Mouse (Mus musculus) embryo, embryonic 10.5 days (tissue): ENCODE results near the gene Sbk3.

Experiments used
- DNase-seq: peaks from one replicate; pipeline ENCODE4 v3.0.0-alpha.2; 2015; ENCODE audit warnings: low spot score

Sbk3 gene

GRCm38 (mm10) chr7:4993347-4993998 is 22.5 kb upstream of the Sbk3 start:
- no peak for DNase-seq

DNA sequence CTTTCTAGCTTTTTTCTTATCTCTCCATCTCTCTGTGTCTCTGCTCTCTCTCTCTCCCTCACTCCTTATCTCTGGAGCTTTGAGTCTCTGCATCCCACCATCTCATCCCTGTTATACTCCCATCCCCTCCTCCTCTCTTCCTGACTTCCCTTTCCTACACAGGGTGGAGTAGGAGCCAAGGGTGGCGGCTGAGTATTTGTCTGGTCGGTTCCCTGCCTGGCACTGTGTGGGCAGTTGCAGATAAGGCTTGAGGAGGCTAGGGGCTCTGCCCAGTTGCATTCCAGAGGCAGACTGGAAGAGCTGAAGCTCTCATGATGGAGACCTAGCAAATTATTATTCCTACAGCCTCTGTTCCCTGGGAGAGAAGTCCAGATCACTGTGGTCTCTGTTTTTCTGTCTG is 17.3 kb upstream of the Sbk3 start:
- no peak for DNase-seq

GRCm38 (mm10) chr7:4976832-4977231 is 5.9 kb upstream of the Sbk3 start:
- DNase-seq, result no peak

DNA sequence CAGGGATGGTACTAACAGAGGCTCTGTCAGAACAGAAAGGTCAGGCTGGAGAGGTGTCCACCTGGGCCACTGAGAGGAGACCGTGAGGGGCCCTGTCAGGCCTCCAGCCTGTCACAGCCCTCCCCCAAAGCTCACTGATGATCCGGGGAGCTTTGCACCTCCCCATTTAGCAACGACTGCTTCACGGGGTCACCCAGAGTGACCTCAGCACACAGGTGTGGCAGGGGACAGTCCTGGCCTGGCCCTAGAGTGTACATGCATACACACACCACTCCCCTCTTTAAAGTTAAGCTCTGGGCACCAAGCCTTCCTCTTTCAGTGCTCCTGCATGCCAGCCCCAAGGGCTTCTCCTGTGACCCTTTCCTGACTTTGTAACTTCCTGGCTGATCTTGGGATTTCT is 4.5 kb upstream of the Sbk3 start:
- DNase-seq, result no peak

DNA sequence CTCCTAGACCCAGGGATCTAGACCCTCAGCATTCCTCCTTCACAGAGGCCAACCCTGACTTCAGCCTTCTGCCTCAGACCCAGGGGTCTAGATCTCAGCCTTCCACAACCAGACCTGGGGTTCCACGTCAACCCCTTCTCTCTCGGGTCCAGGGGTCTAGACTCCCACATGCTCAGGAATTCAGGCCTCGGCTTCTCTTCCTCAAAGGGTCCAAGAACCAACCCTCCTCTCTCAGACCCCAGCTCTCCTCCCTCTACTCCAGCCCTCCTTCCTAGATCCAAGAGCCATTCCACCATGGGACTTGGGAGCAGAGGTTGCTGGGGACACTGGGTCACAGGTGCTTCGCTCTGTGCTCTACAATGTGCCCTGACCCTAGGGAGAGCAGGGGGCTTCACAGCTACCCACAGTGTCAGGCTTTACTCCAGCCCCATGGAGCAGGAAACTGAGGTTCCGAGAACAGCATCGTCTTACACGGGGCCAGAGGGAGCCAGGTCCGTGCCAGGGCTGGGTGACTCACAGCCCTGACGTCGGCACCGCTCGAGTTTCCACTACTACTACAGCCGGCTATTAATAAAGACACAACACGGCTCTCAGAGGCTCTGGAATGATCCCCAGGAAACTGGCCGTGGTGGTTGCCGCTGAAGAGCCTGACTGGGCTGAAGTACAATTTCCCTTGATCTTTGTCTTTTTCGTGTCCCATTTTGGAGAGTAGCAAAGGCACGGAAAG is 1.5 kb upstream of the Sbk3 start:
- no peak for DNase-seq

DNA sequence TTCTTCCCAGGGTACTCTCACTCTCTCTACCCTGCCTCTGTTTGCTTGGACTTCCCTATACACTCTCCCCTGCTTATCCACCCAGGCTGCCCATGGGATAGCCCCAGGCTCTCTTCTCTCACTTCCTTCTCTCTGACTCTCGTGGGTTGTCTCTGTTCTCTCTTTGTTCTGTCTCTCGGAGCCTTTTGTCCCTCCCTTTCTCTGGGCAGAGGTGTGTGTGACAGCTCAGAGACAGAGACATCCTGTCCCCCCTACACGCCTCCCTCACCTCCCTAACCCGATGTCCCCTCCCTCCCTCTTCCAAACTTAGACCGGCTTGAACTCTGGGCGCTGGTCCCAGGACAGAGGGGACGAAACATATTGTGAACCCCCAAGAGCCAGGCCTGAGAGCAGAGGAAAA is 742 bp upstream of the Sbk3 start:
- no peak for DNase-seq

DNA sequence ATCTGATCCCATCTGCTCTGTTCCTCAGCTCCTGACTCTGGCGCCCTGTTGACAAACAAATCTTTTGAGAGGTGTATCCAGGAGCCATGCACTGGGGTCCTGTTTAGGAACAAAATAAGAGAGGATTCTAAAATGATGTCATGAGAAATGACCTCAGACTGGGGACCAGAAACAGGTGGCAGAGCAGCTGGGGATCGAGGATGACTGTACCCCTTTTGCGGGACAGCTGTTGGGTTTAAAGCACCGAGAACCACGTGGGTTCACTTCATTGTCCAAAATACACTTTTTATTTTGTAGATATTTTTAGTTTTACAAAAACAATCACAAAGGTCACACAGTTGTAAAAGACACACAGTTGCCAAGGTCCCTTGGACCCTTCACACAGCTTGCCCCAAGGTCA is 6.0 kb downstream of the Sbk3 start:
- no peak for DNase-seq

GRCm38 (mm10) chr7:4964272-4964671 is 6.7 kb downstream of the Sbk3 start, which contains the start of gene Sbk2:
Gene Sbk2 (minus strand): TSS chr7:4964406.
- DNase-seq, result peak; percentile 73

DNA sequence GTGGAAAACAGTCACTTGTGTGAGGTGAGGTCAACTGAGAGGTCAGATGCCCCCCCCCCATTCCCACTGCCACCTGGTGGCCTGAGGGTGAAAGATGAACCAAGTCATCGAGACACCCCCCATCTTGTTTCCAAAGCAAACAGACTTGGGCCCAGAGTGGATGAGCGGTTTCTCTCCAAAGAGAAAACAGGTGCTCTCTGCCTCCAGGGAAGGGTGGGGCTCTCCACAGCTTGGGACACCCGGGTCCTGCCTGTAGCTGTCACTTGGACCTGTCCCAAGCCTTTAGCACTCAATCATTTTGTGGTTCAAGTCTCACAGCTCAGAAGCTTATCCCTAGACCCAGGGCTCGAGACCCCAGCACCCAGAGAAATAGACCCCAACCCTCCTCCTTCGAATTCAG is 7.4 kb downstream of the Sbk3 start:
- no peak for DNase-seq

- no peak for DNase-seq
These were observed 13.6 kb downstream of the Sbk3 start for GRCm38 (mm10) chr7:4957361-4957760.

GRCm38 (mm10) chr7:4953815-4954445 is 17.0 kb downstream of the Sbk3 start:
- no peak for DNase-seq

- no peak for DNase-seq
These were observed 20.2 kb downstream of the Sbk3 start for GRCm38 (mm10) chr7:4950561-4951342.

- DNase-seq, result no peak
These were observed 22.6 kb downstream of the Sbk3 start for GRCm38 (mm10) chr7:4948386-4948785.

- no peak for DNase-seq
These were observed 23.1 kb downstream of the Sbk3 start for GRCm38 (mm10) chr7:4947855-4948254.

- peak; percentile 95 for DNase-seq
These were observed 27.6 kb downstream of the Sbk3 start for GRCm38 (mm10) chr7:4943223-4943815.

DNA sequence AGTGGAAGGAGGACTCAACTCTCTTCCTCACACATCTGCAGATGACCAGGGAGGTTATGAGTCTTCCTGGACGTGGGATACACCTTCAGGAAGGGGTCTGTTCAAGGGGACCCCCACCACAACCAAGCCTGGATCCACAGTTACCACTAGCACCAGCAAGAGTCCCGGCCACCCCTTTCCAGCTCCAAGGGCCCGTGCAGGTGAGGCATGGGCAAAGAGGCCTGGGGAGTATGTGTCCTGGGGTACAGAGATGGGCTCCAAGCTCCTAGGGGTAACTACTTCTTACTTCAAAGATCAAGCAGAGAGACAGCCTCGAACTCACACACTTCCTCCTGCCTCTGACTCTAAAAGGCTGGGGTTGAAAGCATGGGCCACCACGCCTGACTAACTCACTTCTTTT is 28.3 kb downstream of the Sbk3 start:
- DNase-seq, result no peak

DNA sequence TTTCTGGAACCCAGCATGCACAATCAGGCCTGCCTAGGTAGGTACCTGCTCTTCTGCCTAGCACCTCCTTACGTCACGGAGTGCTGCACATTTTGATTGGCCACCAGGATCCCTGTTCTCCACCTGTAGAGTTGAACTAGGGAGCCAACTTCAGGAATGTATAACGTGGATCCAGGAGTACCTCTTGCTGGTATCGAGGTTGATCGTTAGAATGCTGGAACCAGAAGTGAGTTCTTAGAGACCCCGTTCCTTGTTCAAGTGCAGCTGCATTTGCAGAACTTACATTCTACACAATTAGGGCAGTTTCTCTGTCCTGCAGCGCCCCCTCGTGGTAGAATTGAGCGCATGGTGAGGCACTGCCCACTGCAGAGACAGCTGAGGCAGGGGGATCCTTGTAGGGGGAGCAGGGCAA is 30.9 kb downstream of the Sbk3 start:
- peak; percentile 89 for DNase-seq

DNA sequence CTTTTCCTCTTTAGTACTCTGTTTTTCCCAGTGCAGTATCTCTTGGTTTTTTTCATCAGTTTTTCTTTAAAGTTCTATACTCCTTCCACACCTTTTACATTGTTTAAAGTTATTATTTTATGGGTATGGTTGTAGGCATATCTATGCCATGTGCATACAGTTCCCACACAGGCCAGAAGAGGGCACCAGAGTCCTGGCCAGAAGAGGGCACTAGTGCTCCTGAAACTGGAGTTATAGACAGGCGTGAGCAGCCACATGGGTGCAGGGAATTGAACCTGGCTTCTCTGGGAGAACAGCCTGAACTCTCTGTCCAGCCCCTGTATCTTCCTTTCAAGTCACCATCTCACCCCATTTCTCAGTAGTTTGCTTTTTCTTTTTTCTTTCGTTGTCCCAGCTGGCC is 32.5 kb downstream of the Sbk3 start:
- DNase-seq, result peak; percentile 81

GRCm38 (mm10) chr7:4937392-4937791 is 33.6 kb downstream of the Sbk3 start:
- DNase-seq, result no peak

- DNase-seq, result no peak
These were observed 34.1 kb downstream of the Sbk3 start for GRCm38 (mm10) chr7:4936832-4937231.

DNA sequence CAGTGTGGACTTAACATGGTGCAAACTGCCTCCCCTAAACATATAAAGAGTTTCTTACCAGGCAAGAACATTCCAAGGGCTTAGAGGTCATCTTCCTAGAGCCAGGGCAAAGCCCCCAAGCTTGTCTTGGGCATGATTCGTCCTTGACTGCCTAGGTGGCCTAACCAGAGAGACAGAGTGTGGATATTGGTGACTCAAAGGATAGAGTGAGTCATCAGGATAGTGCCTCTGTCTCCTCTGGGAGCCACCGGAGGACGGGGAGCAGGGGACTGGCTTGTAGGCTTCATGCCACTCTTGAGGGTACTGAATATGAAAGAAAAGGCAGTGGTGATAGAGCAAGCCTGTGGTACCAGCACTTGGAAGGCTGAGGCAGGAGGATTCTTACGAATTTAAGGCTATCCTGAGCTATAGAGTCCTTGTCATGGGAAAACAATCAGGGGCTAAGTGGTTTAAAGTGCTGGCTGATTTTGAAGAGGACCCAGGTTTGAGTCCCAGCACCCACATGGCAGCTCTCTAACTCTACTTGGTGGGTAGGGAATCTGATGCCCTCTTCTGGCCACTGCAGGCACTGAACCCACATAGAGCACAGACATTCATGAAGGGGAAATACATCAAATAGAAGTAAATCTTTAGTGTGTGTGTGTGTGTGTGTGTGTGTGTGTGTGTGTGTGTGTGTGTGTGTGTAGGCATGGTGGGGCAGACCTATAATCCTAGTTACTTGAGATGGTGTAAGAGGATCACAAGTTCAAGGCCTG is 36.6 kb downstream of the Sbk3 start:
- no peak for DNase-seq
